Comparison of ENCODE assay signal across 8 mouse cellular contexts in genomic region chr2:39225331-39226018, GRCm38 (mm10). TPM values are rescaled to one million over a fixed set of nuclear protein-coding genes. Genes with fewer than 3 reads are reported as not detected.
A peak's percentile ranks its signal among the peaks of the same experiment; 100 is the strongest.
DNase-seq lines count a peak whose midpoint lies in the region; ATAC-seq and TF ChIP-seq lines count a peak whose summit lies in the region.
"Not testable (repeated sequence)": the region's sequence is repeated elsewhere in the genome, so short reads cannot be mapped to it uniquely, and the experiment has no call there.

No protein-coding gene starts in this region.

- peak overlapping the region; percentile 93 for H3K27ac ChIP-seq in forebrain, embryonic 12.5 days
- peak overlapping the region; percentile 97 for H3K27ac ChIP-seq in liver, embryonic 16.5 days (ENCODE audit: low read length)

- peaks cover 18% of the 10 kb centered on the region for H3K4me1 ChIP-seq in forebrain, embryonic 12.5 days
- peaks cover 19% of the 10 kb centered on the region for H3K4me1 ChIP-seq in liver, embryonic 16.5 days (ENCODE audit: control insufficient read depth, low read depth, low read length)

- not testable (repeated sequence) for H3K9me3 ChIP-seq in forebrain, embryonic 12.5 days; liver, embryonic 16.5 days (replicated peaks; ENCODE audit: control insufficient read depth, low read length)

- H3K9ac ChIP-seq in forebrain, embryonic 12.5 days = peak overlapping the region; percentile 85
- peak overlapping the region; percentile 93 for H3K9ac ChIP-seq in liver, embryonic 16.5 days (ENCODE audit: low read depth, low read length)

- TF ChIP-seq POLR2A in brain, embryonic 14.5 days (IDR thresholded peaks at IDR 0.05; ENCODE audit: borderline replicate concordance, extremely low read depth, insufficient read depth, insufficient read length, poor library complexity, severe bottlenecking) = not testable (repeated sequence)

- not testable (repeated sequence) for TF ChIP-seq CTCF in brain, embryonic 14.5 days (IDR thresholded peaks at IDR 0.05; ENCODE audit: borderline replicate concordance, extremely low read depth, insufficient read depth, insufficient read length)

- peak overlapping the region; percentile 79 for H3K4me3 ChIP-seq in forebrain, embryonic 12.5 days (replicated peaks)
- peak overlapping the region; percentile 89 for H3K4me3 ChIP-seq in liver, embryonic 16.5 days (ENCODE audit: low read depth, low read length)

- not testable (repeated sequence) for H3K27me3 ChIP-seq in forebrain, embryonic 12.5 days; liver, embryonic 16.5 days (ENCODE audit: control insufficient read depth, insufficient read depth, low read depth, low read length)

- ATAC-seq in forebrain, embryonic 12.5 days (ENCODE audit: low FRiP score) = peak; percentile 47; the same call in 1 of the 2 replicates
- peak; percentile 44 to 72 for ATAC-seq in hematopoietic stem cell, adult 5-6 weeks (replicated peaks in 1 of 2; ENCODE audit: insufficient read depth in 1 of 2, low FRiP score in 2 of 2, low TSS enrichment in 1 of 2, low read depth in 1 of 2, poor library complexity in 2 of 2, severe bottlenecking in 2 of 2)
- peak; percentile 51 for ATAC-seq in liver, embryonic 16.5 days (ENCODE audit: low read depth)
- ATAC-seq in monocyte, adult 5-6 weeks (replicated peaks; ENCODE audit: insufficient number of reproducible peaks, low FRiP score, low TSS enrichment, poor library complexity, severe bottlenecking) = peak; percentile 40

- not testable (repeated sequence) for H3K36me3 ChIP-seq in forebrain, embryonic 12.5 days (replicated peaks); liver, embryonic 16.5 days (ENCODE audit: control insufficient read depth, insufficient read depth)

- DNase-seq in CD4-positive, CD25-positive, alpha-beta regulatory T cell, adult 2 months (ENCODE audit: low read depth, low spot score) = peak; percentile 38
- DNase-seq in brain, embryonic 14.5 days (ENCODE audit: low read depth) = peak; percentile 14
- peak; percentile 46 for DNase-seq in layer of hippocampus, adult 11-12 months (ENCODE audit: low spot score)
- DNase-seq in spleen, postnatal 36 days (ENCODE audit: low spot score in 2 of 2) = peak; percentile 23 to 30

- WGBS in forebrain, embryonic 12.5 days = 5% methylated on average over 31 of the region's 36 CpGs
- WGBS in liver, embryonic 16.5 days (ENCODE audit: insufficient replicate concordance) = 2% methylated on average over 34 of the region's 36 CpGs

- H3K4me2 ChIP-seq in forebrain, embryonic 12.5 days = peak overlapping the region; percentile 75
- H3K4me2 ChIP-seq in liver, embryonic 16.5 days (ENCODE audit: low read depth, low read length) = peak overlapping the region; percentile 75

RNA-seq across cellular contexts. Expression of gene Ppp6c, which starts 0.8 kb away (rescaled TPM):
- polyA plus RNA-seq in brain, embryonic 14.5 days (2012; rRNA removed) = 50.7 and 53.1 TPM in 2 replicates
- 81.5 and 85.5 TPM in 2 replicates for polyA plus RNA-seq in forebrain, embryonic 12.5 days (2016; fragmentation: Nextera tagmentation; extraction: Ambion mirVana)
- 50.3 and 66.5 TPM in 2 replicates for total RNA-seq in hematopoietic stem cell, adult 5-6 weeks (2017)
- 32.9 and 40.5 TPM in 2 replicates for polyA plus RNA-seq in liver, embryonic 16.5 days (2015; fragmentation: Nextera tagmentation; extraction: Ambion mirVana)
- total RNA-seq in monocyte, adult 5-6 weeks (2017) = 42.0 to 78.0 TPM (median 71.4 TPM) in 3 replicates

RNA-seq across cellular contexts. Expression of gene Scai, which starts 34.9 kb away (rescaled TPM):
- 15.2 and 15.9 TPM in 2 replicates for polyA plus RNA-seq in brain, embryonic 14.5 days (2012; rRNA removed)
- 14.3 and 18.1 TPM in 2 replicates for polyA plus RNA-seq in forebrain, embryonic 12.5 days (2016; fragmentation: Nextera tagmentation; extraction: Ambion mirVana)
- total RNA-seq in hematopoietic stem cell, adult 5-6 weeks (2017) = 17.8 and 25.8 TPM in 2 replicates
- 1.0 and 1.4 TPM in 2 replicates for polyA plus RNA-seq in liver, embryonic 16.5 days (2015; fragmentation: Nextera tagmentation; extraction: Ambion mirVana)
- total RNA-seq in monocyte, adult 5-6 weeks (2017) = 4.5 to 12.5 TPM (median 12.3 TPM) in 3 replicates

Comparison
In these comparisons a context has a peak if more than half of its experiments do, and no peak if none do; other contexts are left out.
1. Peak in every context shown above with its lines: DNase-seq, ATAC-seq, H3K4me3 ChIP-seq and H3K27ac ChIP-seq.